Mouse (Mus musculus) cerebellum, adult 2 months (tissue): Measurements from ENCODE around the gene Slc25a26.

Source experiments
- CTCF ChIP-seq: fragments of 200-500 bp; IDR thresholded peaks from 2 replicates; pipeline ENCODE4 v1.5.1; 2011; ENCODE audit warnings: low read depth, mild to moderate bottlenecking, control low read depth, low read length, moderate library complexity, borderline replicate concordance; ENCODE audit not compliant: insufficient read depth
- POLR2A ChIP-seq: fragments of 200-500 bp; IDR thresholded peaks from 2 replicates; pipeline ENCODE4 v1.6.1; 2011; ENCODE audit warnings: low read length, control low read depth, borderline replicate concordance; ENCODE audit not compliant: insufficient read depth

GRCm38 (mm10) chr6:94503963-94504362 is 3.8 kb downstream of the Slc25a26 start:
- TF ChIP-seq CTCF (no peak), POLR2A (no peak)
